Mouse (Mus musculus): ENCODE data around the gene Fes. TPM values are rescaled to one million over a fixed set of nuclear protein-coding genes. Genes with fewer than 3 reads are reported as not detected.
"Not testable (repeated sequence)": the region's sequence is repeated elsewhere in the genome, so short reads cannot be mapped to it uniquely, and the experiment has no call there.

The Fes gene
- polyA plus RNA-seq, 1 experiment from 2014 or later, result 13.8 TPM

- H3K27ac ChIP-seq (ENCODE audit: low read length), result peak overlapping the region; percentile 89
- 0 out of 2 replicates have a peak, but pooled peaks cover 4% of the 10 kb centered on the region for H3K36me3 ChIP-seq (ENCODE audit: control insufficient read depth, insufficient read depth, low read length)
- peak overlapping the region; percentile 87 for H3K4me3 ChIP-seq (replicated peaks; ENCODE audit: low read length)
- H3K9me3 ChIP-seq (replicated peaks; ENCODE audit: control insufficient read depth, low read length), result no peaks in the 10 kb centered on the region
- H3K9ac ChIP-seq (ENCODE audit: low read length), result peak overlapping the region; percentile 98
- H3K27me3 ChIP-seq (ENCODE audit: control insufficient read depth, insufficient read depth, low read length), result 0 out of 2 replicates have a peak, but pooled peaks cover 5% of the 10 kb centered on the region
- whole genome bisulfite sequencing, result 25% methylated on average over 5 of the region's 5 CpGs
- no peak for ATAC-seq (ENCODE audit: insufficient read depth, low FRiP score)
- H3K4me2 ChIP-seq (ENCODE audit: low read depth, low read length), result peak overlapping the region; percentile 86
- peaks cover 33% of the 10 kb centered on the region for H3K4me1 ChIP-seq (ENCODE audit: control insufficient read depth, insufficient read depth, low read length)
These were observed 13.5 kb upstream of the Fes start for GRCm38 (mm10) chr7:80401041-80401859.

GRCm38 (mm10) chr7:80400571-80400970, 12.8 kb upstream of the Fes start:
- Histone ChIP-seq H3K27ac (ENCODE audit: low read length) (no peak overlapping the region), H3K4me3 (replicated peaks; ENCODE audit: low read length) (no peak overlapping the region; the same call in 1 of the 2 replicates), H3K36me3 (ENCODE audit: control insufficient read depth, insufficient read depth, low read length) (peaks cover 9% of the 10 kb centered on the region; the same call in 1 of the 2 replicates), H3K9ac (ENCODE audit: low read length) (peak overlapping the region; percentile 98), H3K27me3 (ENCODE audit: control insufficient read depth, insufficient read depth, low read length) (0 out of 2 replicates have a peak, but pooled peaks cover 5% of the 10 kb centered on the region), H3K4me2 (ENCODE audit: low read depth, low read length) (peak overlapping the region; percentile 86; the same call in 1 of the 2 replicates), H3K4me1 (ENCODE audit: control insufficient read depth, insufficient read depth, low read length) (peaks cover 33% of the 10 kb centered on the region), H3K9me3 (replicated peaks; ENCODE audit: control insufficient read depth, low read length) (no peaks in the 10 kb centered on the region)
- WGBS, result 68% methylated on average over 6 of the region's 6 CpGs
- no peak for ATAC-seq (ENCODE audit: insufficient read depth, low FRiP score)

DNA sequence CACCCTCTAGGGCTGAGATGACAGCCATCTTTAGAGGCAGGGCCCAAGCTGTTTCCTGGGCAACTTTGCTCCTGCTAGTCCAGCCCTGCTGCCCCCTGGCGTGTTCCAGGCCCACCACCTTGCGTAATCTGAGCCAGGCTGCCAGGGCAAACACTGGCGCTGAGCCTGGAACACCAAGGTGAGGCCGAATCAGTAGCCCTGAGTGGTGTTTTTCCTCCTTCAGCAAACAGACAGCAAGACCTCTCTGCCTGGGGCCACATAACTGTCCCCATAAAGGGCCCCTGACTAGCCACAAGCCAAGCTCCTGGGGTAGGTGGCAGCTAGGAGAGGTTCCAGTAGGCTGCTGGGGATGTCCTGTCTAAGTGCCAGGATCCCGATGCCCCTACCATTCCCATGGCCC, 12.4 kb upstream of the Fes start:
- H3K4me1 ChIP-seq (ENCODE audit: control insufficient read depth, insufficient read depth, low read length), result peaks cover 33% of the 10 kb centered on the region
- H3K9ac ChIP-seq (ENCODE audit: low read length), result no peak overlapping the region
- H3K4me2 ChIP-seq (ENCODE audit: low read depth, low read length), result peak overlapping the region; percentile 26; the same call in 1 of the 2 replicates
- 0 out of 2 replicates have a peak, but pooled peaks cover 5% of the 10 kb centered on the region for H3K27me3 ChIP-seq (ENCODE audit: control insufficient read depth, insufficient read depth, low read length)
- 54% methylated on average over 5 of the region's 5 CpGs for WGBS
- H3K27ac ChIP-seq (ENCODE audit: low read length), result no peak overlapping the region; the same call in 1 of the 2 replicates
- no peaks in the 10 kb centered on the region for H3K9me3 ChIP-seq (replicated peaks; ENCODE audit: control insufficient read depth, low read length)
- H3K4me3 ChIP-seq (replicated peaks; ENCODE audit: low read length), result no peak overlapping the region
- peaks cover 11% of the 10 kb centered on the region; the same call in 1 of the 2 replicates for H3K36me3 ChIP-seq (ENCODE audit: control insufficient read depth, insufficient read depth, low read length)
- ATAC-seq (ENCODE audit: insufficient read depth, low FRiP score), result no peak

- no peaks in the 10 kb centered on the region for H3K9me3 ChIP-seq (replicated peaks; ENCODE audit: control insufficient read depth, low read length)
These were observed 11.1 kb upstream of the Fes start for GRCm38 (mm10) chr7:80398654-80399444.

DNA sequence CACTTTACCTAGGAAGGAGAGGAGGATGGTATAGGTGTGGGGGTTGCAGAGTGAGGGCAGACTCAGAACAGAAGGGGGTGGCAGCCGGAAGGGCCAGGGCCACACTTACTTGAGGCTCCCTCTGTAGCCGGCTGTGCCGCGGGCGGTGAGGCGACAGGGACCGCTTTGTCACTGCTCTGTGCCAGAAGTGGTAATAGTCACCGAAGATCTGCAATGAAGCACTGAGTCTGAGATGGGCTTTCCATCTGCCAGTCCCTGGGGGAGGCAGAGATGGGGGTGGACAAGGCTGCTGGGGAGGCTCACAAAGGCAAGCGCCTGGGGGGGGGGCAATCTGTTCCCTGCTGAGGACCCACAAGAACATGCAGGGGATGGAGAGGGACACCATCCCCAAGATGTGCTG, 10.2 kb upstream of the Fes start:
- H3K27ac ChIP-seq (ENCODE audit: low read length), result no peak overlapping the region
- no peaks in the 10 kb centered on the region for H3K27me3 ChIP-seq (ENCODE audit: control insufficient read depth, insufficient read depth, low read length)
- 89% methylated on average over 9 of the region's 9 CpGs for WGBS
- no peak overlapping the region for H3K4me3 ChIP-seq (replicated peaks; ENCODE audit: low read length)
- H3K9me3 ChIP-seq (replicated peaks; ENCODE audit: control insufficient read depth, low read length), result no peaks in the 10 kb centered on the region
- peaks cover 20% of the 10 kb centered on the region for H3K4me1 ChIP-seq (ENCODE audit: control insufficient read depth, insufficient read depth, low read length)
- no peak overlapping the region for H3K4me2 ChIP-seq (ENCODE audit: low read depth, low read length)
- no peak overlapping the region for H3K9ac ChIP-seq (ENCODE audit: low read length)
- no peak for ATAC-seq (ENCODE audit: insufficient read depth, low FRiP score)
- peaks cover 16% of the 10 kb centered on the region; the same call in 1 of the 2 replicates for H3K36me3 ChIP-seq (ENCODE audit: control insufficient read depth, insufficient read depth, low read length)

More at GRCm38 (mm10) chr7:80398654-80399444, 11.1 kb upstream of the Fes start:
- no peak overlapping the region for H3K4me3 ChIP-seq (replicated peaks; ENCODE audit: low read length)
- no peak overlapping the region for H3K27ac ChIP-seq (ENCODE audit: low read length)
- peak overlapping the region; percentile 21; the same call in 1 of the 2 replicates for H3K9ac ChIP-seq (ENCODE audit: low read length)
- peaks cover 29% of the 10 kb centered on the region for H3K4me1 ChIP-seq (ENCODE audit: control insufficient read depth, insufficient read depth, low read length)
- H3K4me2 ChIP-seq (ENCODE audit: low read depth, low read length), result no peak overlapping the region
- peaks cover 16% of the 10 kb centered on the region; the same call in 1 of the 2 replicates for H3K36me3 ChIP-seq (ENCODE audit: control insufficient read depth, insufficient read depth, low read length)
- no peak for ATAC-seq (ENCODE audit: insufficient read depth, low FRiP score)
- WGBS, result 76% methylated on average over 9 of the region's 9 CpGs
- no peaks in the 10 kb centered on the region for H3K27me3 ChIP-seq (ENCODE audit: control insufficient read depth, insufficient read depth, low read length)

DNA sequence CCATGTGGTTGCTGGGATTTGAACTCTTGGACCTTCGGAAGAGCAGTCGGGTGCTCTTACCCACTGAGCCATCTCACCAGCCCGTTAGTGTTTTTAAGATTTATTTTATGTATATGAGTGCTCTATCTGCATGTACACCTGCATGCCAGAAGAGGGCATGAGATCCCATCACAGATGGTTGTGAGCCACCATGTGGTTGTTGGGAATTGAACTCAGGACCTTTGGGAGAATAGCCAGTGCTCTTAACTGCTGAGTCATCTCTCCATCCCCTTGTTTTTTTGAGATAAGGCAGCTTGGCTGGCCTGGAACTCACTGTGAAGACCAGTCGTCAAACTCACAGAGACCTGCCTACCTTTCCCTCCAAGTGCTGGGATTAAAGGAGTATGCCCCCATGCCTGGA, 8.7 kb upstream of the Fes start:
- WGBS, result 84% methylated on average over 4 of the region's 4 CpGs
- ATAC-seq (ENCODE audit: insufficient read depth, low FRiP score), result not testable (repeated sequence)
- H3K36me3 ChIP-seq (ENCODE audit: control insufficient read depth, insufficient read depth, low read length), result peaks cover 21% of the 10 kb centered on the region; the same call in 1 of the 2 replicates

DNA sequence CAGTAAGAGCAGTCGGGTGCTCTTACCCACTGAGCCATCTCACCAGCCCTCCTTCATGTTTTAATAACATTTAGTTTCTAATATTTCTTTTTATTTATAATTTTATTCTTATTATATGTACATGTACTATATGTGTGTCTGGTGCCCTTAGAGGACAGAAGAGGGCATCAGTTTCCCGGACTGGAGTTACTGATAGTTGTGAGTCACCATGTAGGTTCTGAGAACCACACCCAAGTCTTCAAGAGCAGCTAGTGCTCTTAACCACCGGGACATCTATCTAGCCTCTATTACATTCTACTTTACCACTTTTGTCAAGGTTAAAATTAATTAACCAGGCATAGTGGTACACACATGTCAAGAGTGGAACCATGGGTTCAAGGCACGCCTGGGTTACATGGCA, 6.9 kb upstream of the Fes start:
- Histone ChIP-seq H3K27me3 (ENCODE audit: control insufficient read depth, insufficient read depth, low read length) (no peaks in the 10 kb centered on the region), H3K36me3 (ENCODE audit: control insufficient read depth, insufficient read depth, low read length) (peaks cover 32% of the 10 kb centered on the region), H3K4me3 (replicated peaks; ENCODE audit: low read length) (no peak overlapping the region), H3K4me2 (ENCODE audit: low read depth, low read length) (no peak overlapping the region), H3K27ac (ENCODE audit: low read length) (no peak overlapping the region), H3K9me3 (replicated peaks; ENCODE audit: control insufficient read depth, low read length) (no peaks in the 10 kb centered on the region), H3K9ac (ENCODE audit: low read length) (no peak overlapping the region), H3K4me1 (ENCODE audit: control insufficient read depth, insufficient read depth, low read length) (no peaks in the 10 kb centered on the region)
- WGBS, result 86% methylated on average over 4 of the region's 4 CpGs
- no peak for ATAC-seq (ENCODE audit: insufficient read depth, low FRiP score)

More for the DNA sequence above, 8.7 kb upstream of the Fes start:
- H3K4me2 ChIP-seq (ENCODE audit: low read depth, low read length); H3K9ac ChIP-seq (ENCODE audit: low read length); H3K9me3 ChIP-seq (replicated peaks; ENCODE audit: control insufficient read depth, low read length); H3K27ac ChIP-seq (ENCODE audit: low read length); H3K27me3 ChIP-seq (ENCODE audit: control insufficient read depth, insufficient read depth, low read length); H3K4me3 ChIP-seq (replicated peaks; ENCODE audit: low read length): not testable (repeated sequence)
- H3K4me1 ChIP-seq (ENCODE audit: control insufficient read depth, insufficient read depth, low read length), result peaks cover 16% of the 10 kb centered on the region

GRCm38 (mm10) chr7:80392119-80392518, 4.4 kb upstream of the Fes start:
- ATAC-seq (ENCODE audit: insufficient read depth, low FRiP score), result no peak
- Histone ChIP-seq H3K9me3 (replicated peaks; ENCODE audit: control insufficient read depth, low read length) (no peaks in the 10 kb centered on the region), H3K4me3 (replicated peaks; ENCODE audit: low read length) (no peak overlapping the region), H3K27me3 (ENCODE audit: control insufficient read depth, insufficient read depth, low read length) (no peaks in the 10 kb centered on the region), H3K9ac (ENCODE audit: low read length) (no peak overlapping the region), H3K4me2 (ENCODE audit: low read depth, low read length) (no peak overlapping the region), H3K4me1 (ENCODE audit: control insufficient read depth, insufficient read depth, low read length) (peaks cover 11% of the 10 kb centered on the region), H3K27ac (ENCODE audit: low read length) (no peak overlapping the region), H3K36me3 (ENCODE audit: control insufficient read depth, insufficient read depth, low read length) (peaks cover 28% of the 10 kb centered on the region)
- 90% methylated on average over 15 of the region's 15 CpGs for WGBS
